Mouse (Mus musculus) midbrain, postnatal 0 days (tissue): ENCODE results near the gene Gns. TPM values are rescaled to one million over a fixed set of nuclear protein-coding genes. Genes with fewer than 3 reads are reported as not detected.

Experiments
- ATAC-seq: fragments of 200-750 bp; cut with Nextera tagmentation; 2 replicates; pipeline ENCODE4 v1.8.0; 2017; ENCODE audit warnings: moderate number of reproducible peaks, mild to moderate bottlenecking, moderate TSS enrichment, moderate library complexity; ENCODE audit not compliant: low FRiP score
- DNase-seq: peaks from one replicate; pipeline ENCODE4 v3.0.0-alpha.2; 2015; ENCODE audit warnings: low spot score
- H3K27ac ChIP-seq: fragments of 300-500 bp; sonication (generic); 2 replicates; pipeline ENCODE4 v1.5.1; 2014; ENCODE audit warnings: low read depth, mild to moderate bottlenecking, low read length, mixed read lengths
- H3K27me3 ChIP-seq: fragments of 300-500 bp; sonication (generic); 2 replicates; pipeline ENCODE4 v1.6.1; 2014; ENCODE audit warnings: low read length, control low read depth, mixed read lengths; ENCODE audit not compliant: insufficient read depth
- H3K36me3 ChIP-seq: fragments of 300-500 bp; sonication (generic); 2 replicates; pipeline ENCODE4 v1.6.1; 2014; ENCODE audit warnings: low read length, control low read depth, mixed read lengths; ENCODE audit not compliant: insufficient read depth
- H3K4me1 ChIP-seq: fragments of 300-500 bp; sonication (generic); 2 replicates; pipeline ENCODE4 v1.6.1; 2014; ENCODE audit warnings: mild to moderate bottlenecking, control low read depth, antibody characterized with exemption, low read length, mixed read lengths; ENCODE audit not compliant: insufficient read depth
- H3K4me2 ChIP-seq: fragments of 300-500 bp; sonication (generic); 2 replicates; pipeline ENCODE4 v1.6.1; 2014; ENCODE audit warnings: low read depth, mild to moderate bottlenecking, low read length, mixed read lengths; ENCODE audit not compliant: poor library complexity, severe bottlenecking
- H3K4me3 ChIP-seq: fragments of 300-500 bp; sonication (generic); 2 replicates; pipeline ENCODE4 v1.5.1; 2014; ENCODE audit warnings: low read depth, mild to moderate bottlenecking, low read length, moderate library complexity
- H3K9ac ChIP-seq: fragments of 300-500 bp; sonication (generic); replicated peaks from 2 replicates; pipeline ENCODE4 v1.6.1; 2014; ENCODE audit warnings: mild to moderate bottlenecking, low read length, moderate library complexity, mixed read lengths; ENCODE audit not compliant: poor library complexity, severe bottlenecking
- H3K9me3 ChIP-seq: fragments of 300-500 bp; sonication (generic); 2 replicates; pipeline ENCODE4 v1.6.1; 2016; ENCODE audit warnings: low read length, control low read depth
- CTCF ChIP-seq: IDR thresholded peaks from 2 replicates; pipeline ENCODE4 v1.5.1; 2016; ENCODE audit warnings: antibody characterized with exemption, mild to moderate bottlenecking
- WGBS: fragments of 180-500 bp; shearing (Covaris S2); extraction: QIAGEN DNeasy Blood & Tissue Kit; methylation state at CpG from one replicate; pipeline ENCODE4 v1.1.7; 2014; 5-methylcytosine and 5-hydroxymethylcytosine counted together
- polyA plus RNA-seq: library from polyadenylated mRNA; unstranded; fragments of >200 nt; fragmentation: Nextera tagmentation; extraction: Ambion mirVana; gene quantifications from 2 replicates; pipeline ENCODE4 v1.2.1, GENCODE M21; 2015
- total RNA-seq: library from RNA; depleted of rRNA; stranded (reverse); fragments of >200 nt; gene quantifications from 2 replicates; pipeline ENCODE4 v1.2.3, GENCODE M21; 2014

Gns gene
- total and polyA plus RNA-seq, 2 experiments from 2014 or later, result 40.4 to 84.3 TPM

DNA sequence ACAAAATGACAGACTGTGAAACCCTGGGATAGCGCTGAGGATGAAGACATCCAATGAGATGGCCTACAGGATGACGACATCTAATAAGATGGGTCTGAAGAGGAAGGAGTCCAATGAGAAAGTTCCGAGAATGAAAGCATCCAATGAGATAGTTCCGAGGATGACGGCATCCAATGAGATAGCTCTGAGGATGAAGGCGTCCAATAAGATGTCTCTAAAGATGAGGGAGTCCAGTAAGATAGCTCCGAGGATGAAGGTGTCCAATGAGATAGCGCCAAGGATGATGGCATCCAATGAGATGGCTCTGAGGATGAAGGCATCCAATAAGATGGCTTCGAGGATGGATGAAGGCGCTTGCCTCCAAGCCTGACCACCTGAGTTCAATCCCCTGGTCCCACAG is 22.6 kb upstream of the Gns start:
- Histone ChIP-seq H3K27me3 (no peaks in the 10 kb centered on the region), H3K4me1 (no peaks in the 10 kb centered on the region), H3K36me3 (no peaks in the 10 kb centered on the region), H3K9ac (no peak overlapping the region), H3K4me2 (no peak overlapping the region), H3K9me3 (no peaks in the 10 kb centered on the region), H3K4me3 (no peak overlapping the region), H3K27ac (no peak overlapping the region)
- TF ChIP-seq CTCF, result no peak
- DNase-seq, result no peak
- WGBS, result 97% methylated on average over 10 of the region's 10 CpGs
- no peak for ATAC-seq

DNA sequence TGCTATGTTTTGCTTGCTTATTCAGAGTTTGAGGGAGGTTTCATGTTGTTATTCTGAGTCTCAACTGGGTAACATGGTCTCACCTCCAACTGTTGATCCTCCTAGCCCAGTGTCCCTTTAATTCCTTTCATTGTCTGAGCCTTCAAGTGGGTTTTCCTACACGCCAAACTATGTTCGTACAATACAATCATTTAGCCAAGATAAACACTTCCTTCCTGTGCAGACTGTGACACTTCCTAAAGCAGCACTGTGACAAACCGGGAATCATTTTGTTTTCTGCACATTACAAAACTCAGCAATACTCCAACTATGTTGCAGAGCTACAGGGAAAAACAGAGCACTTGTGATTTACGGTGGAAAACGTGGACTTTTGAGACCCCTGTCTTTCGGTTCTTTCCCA is 21.0 kb upstream of the Gns start:
- H3K4me2 ChIP-seq, result no peak overlapping the region
- no peaks in the 10 kb centered on the region for H3K9me3 ChIP-seq
- no peak overlapping the region for H3K4me3 ChIP-seq
- H3K4me1 ChIP-seq, result no peaks in the 10 kb centered on the region
- no peak for TF ChIP-seq CTCF
- no peak overlapping the region for H3K27ac ChIP-seq
- ATAC-seq, result no peak
- no peaks in the 10 kb centered on the region for H3K36me3 ChIP-seq
- DNase-seq, result no peak
- no peaks in the 10 kb centered on the region; the same call in 1 of the 2 replicates for H3K27me3 ChIP-seq
- no peak overlapping the region for H3K9ac ChIP-seq
- 74% methylated on average over 6 of the region's 6 CpGs for WGBS

DNA sequence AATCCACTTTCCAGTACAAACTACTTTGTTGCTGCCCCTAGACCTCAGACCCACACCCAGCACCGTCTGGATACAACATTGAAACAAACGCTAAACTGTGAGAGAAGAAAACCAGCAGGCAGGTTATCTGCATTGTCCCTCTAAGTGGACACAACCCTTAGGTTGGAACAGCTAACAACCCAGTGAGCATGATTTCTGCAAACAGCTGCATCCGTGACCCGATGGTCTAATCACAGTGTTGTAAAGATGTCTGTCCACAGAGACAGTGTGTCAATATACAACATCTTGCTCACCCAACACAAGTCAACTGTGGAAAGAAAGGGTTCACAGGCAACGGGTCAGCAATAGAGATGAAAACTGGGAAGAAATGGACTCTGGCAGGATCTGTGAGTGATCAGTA is 15.6 kb upstream of the Gns start:
- DNase-seq, result no peak
- no peak overlapping the region for H3K9ac ChIP-seq
- H3K4me1 ChIP-seq, result 0 out of 2 replicates have a peak, but pooled peaks cover 4% of the 10 kb centered on the region
- H3K27ac ChIP-seq, result no peak overlapping the region
- no peak for TF ChIP-seq CTCF
- no peak overlapping the region for H3K4me2 ChIP-seq
- H3K36me3 ChIP-seq, result no peaks in the 10 kb centered on the region
- WGBS, result 58% methylated on average over 5 of the region's 5 CpGs
- ATAC-seq, result no peak
- no peaks in the 10 kb centered on the region for H3K9me3 ChIP-seq
- H3K27me3 ChIP-seq, result peaks cover 29% of the 10 kb centered on the region
- no peak overlapping the region for H3K4me3 ChIP-seq

DNA sequence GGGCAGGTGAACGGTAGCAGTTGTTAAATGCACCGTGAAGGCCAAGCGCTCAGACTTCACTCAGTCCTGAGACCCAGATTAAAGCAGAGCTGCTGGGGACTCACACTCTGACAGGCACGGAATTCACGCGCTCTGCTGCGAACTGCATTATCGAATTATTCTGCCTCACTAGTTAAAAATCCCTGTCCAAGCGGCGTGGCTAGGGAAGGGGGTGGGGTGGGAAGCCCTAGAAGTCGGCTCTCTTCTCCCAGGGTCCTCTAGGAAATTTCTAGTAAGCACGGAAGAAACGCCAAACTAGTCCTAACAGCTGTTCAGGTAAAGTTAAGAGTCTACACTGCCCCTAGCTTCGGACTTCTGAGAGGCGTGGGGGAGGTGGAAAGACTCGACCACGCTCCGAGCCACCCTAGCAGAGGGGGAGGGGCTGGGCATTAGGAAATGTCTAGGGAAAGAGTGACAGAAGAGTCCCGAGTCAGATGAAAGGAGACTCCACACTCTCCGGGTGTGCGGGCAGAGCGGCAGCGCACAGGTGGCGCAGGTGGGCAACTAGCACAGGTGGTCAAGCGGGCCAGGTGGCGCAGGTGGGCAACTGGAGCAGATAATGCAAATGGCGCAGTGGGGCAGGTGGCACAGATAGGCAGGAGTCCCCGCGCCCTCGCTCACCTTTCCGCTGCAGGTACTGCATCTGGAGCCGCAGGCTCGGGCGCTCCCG is 14.4 kb upstream of the Gns start:
- WGBS, result 2% methylated on average over 34 of the region's 35 CpGs
- ATAC-seq, result no peak; the same call in 1 of the 2 replicates
- peak overlapping the region; percentile 81 for H3K4me2 ChIP-seq
- no peak overlapping the region for H3K27ac ChIP-seq
- 0 out of 2 replicates have a peak overlapping the region, but pooled peaks have one; percentile 25 for H3K9ac ChIP-seq
- H3K9me3 ChIP-seq, result no peaks in the 10 kb centered on the region
- H3K27me3 ChIP-seq, result peaks cover 29% of the 10 kb centered on the region
- TF ChIP-seq CTCF, result 0 out of 2 replicates have a peak, but pooled peaks have one; percentile 22
- 0 out of 2 replicates have a peak, but pooled peaks cover 4% of the 10 kb centered on the region for H3K4me1 ChIP-seq
- H3K36me3 ChIP-seq, result no peaks in the 10 kb centered on the region
- H3K4me3 ChIP-seq, result peak overlapping the region; percentile 42
- DNase-seq, result peak; percentile 41

DNA sequence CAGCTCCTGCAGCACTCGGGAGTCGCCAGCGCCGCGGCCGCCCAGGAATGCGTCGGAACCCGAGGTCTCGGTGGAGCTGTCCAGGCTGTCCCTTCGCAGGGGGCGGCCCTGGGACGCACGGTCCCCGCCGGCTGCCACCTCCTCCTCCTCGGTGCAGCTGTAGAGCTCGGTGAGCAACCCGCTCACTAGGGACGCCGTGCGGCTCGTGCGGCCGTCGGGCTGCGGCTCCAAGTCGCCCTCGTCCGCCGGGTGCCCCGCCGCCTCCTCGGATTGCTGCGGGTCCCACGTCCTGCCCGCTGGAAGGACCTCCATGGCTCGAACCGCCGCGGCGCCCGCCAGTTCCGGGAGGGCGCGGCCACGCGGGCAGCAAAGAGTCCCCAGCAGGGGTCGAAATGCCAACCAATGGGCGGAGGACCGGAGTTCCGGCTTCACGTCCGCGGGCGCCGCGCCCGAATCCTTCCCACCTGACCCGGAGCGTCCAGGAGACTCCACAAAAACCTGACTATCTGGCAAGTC is 13.8 kb upstream of the Gns start, which contains the start of gene Tbc1d30:
Gene Tbc1d30 (minus strand): TSS at position 213 of the 516 bp plus-strand sequence.
- WGBS, result under 1% methylated on average over 57 of the region's 61 CpGs
- Histone ChIP-seq H3K4me3 (peak within 1 kb of the TSS; percentile 42), H3K27ac (no peak within 1 kb of the TSS), H3K9ac (0 out of 2 replicates have a peak within 1 kb of the TSS, but pooled peaks have one; percentile 25), H3K4me1 (0 out of 2 replicates have a peak, but pooled peaks cover 4% of the 10 kb centered on the region), H3K4me2 (peak within 1 kb of the TSS; percentile 81), H3K27me3 (peaks cover 29% of the 10 kb centered on the region), H3K9me3 (no peaks in the 10 kb centered on the region), H3K36me3 (no peaks in the 10 kb centered on the region)
- TF ChIP-seq CTCF, result peak; percentile 1; the same call in 1 of the 2 replicates
- ATAC-seq (peak; percentile 44; the same call in 1 of the 2 replicates), DNase-seq (no peak)

DNA sequence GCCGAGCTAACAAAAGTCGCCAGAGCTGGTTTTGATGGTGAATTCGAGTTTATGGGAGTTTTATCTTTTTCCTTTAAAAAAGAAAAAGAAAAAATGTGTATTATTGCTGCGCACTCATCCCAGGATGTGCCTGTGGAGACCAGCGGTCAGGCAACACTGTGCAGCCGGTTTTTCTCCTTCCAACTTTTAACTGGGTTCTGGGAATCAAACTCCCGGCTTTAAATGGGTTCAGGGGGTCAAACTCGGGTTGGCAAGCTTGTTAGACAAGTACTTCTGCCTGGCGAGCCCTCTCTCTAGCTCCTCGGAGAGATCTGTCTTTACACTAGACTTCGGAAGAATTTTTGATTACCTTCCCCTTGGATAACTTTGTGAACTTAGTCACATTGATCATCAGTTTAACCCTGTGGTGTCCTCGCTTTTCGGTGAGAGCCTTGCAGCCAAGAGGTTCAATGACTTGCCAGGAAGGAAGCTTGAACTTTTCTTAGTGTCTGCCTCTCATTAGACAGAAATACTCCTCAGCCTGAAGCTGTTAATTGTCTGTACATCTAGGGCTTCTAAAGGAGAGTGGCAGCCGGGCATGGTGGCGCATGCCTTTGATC is 13.1 kb upstream of the Gns start:
- H3K9ac ChIP-seq, result no peak overlapping the region
- ATAC-seq (no peak), DNase-seq (no peak)
- peaks cover 29% of the 10 kb centered on the region for H3K27me3 ChIP-seq
- no peak for TF ChIP-seq CTCF
- no peaks in the 10 kb centered on the region for H3K36me3 ChIP-seq
- H3K9me3 ChIP-seq, result no peaks in the 10 kb centered on the region
- 0 out of 2 replicates have a peak, but pooled peaks cover 4% of the 10 kb centered on the region for H3K4me1 ChIP-seq
- peak overlapping the region; percentile 42 for H3K4me3 ChIP-seq
- peak overlapping the region; percentile 81 for H3K4me2 ChIP-seq
- no peak overlapping the region for H3K27ac ChIP-seq
- 39% methylated on average over 15 of the region's 15 CpGs for WGBS
